In genomic region chr3:38962328-38962727, GRCm38 (mm10) we compare ENCODE assay signal across 21 mouse cellular contexts.
DNase-seq lines count a peak whose midpoint lies in the region; ATAC-seq lines count a peak whose summit lies in the region.
"Had no signal": no experiment of that assay in that cellular context is flagged by ENCODE, and none has a peak within 500 bp of the region (broad histone marks: within the 10 kb centered on the region; RNA-seq: fewer than 3 reads in every experiment).

No protein-coding gene starts in this region.

- no peaks in the 10 kb centered on the region for H3K27me3 ChIP-seq in embryonic facial prominence, embryonic 14.5 days (replicated peaks; ENCODE audit: control insufficient read depth, insufficient read depth, low read length)
- no peaks in the 10 kb centered on the region for H3K27me3 ChIP-seq in embryonic facial prominence, embryonic 10.5 days (replicated peaks; ENCODE audit: low read depth, poor library complexity, severe bottlenecking)
- no peaks in the 10 kb centered on the region for H3K27me3 ChIP-seq in kidney, embryonic 16.5 days (ENCODE audit: insufficient read depth, low read length)
- H3K27me3 ChIP-seq in neural tube, embryonic 13.5 days, result no peaks in the 10 kb centered on the region
- no peaks in the 10 kb centered on the region for H3K27me3 ChIP-seq in neural tube, embryonic 14.5 days (ENCODE audit: control insufficient read depth, insufficient read depth, low read length)
- H3K27me3 ChIP-seq: CH12.LX; megakaryocyte, embryonic 14.5 days had no signal

- H3K9ac ChIP-seq in embryonic facial prominence, embryonic 14.5 days (ENCODE audit: low read depth, low read length), result no peak overlapping the region
- H3K9ac ChIP-seq in kidney, embryonic 16.5 days (replicated peaks; ENCODE audit: low read length), result no peak overlapping the region
- H3K9ac ChIP-seq in neural tube, embryonic 13.5 days, result no peak overlapping the region
- H3K9ac ChIP-seq in neural tube, embryonic 14.5 days (replicated peaks; ENCODE audit: low read depth, low read length), result no peak overlapping the region

- no peak overlapping the region for H3K4me3 ChIP-seq in embryonic facial prominence, embryonic 14.5 days (ENCODE audit: low read depth, low read length)
- H3K4me3 ChIP-seq in embryonic facial prominence, embryonic 10.5 days, result no peak overlapping the region
- H3K4me3 ChIP-seq in kidney, embryonic 16.5 days (ENCODE audit: low read length), result no peak overlapping the region
- no peak overlapping the region for H3K4me3 ChIP-seq in neural tube, embryonic 13.5 days
- no peak overlapping the region for H3K4me3 ChIP-seq in neural tube, embryonic 14.5 days (ENCODE audit: low read depth, low read length)
- H3K4me3 ChIP-seq: gastrocnemius, adult 2 months; heart, adult 2 months; megakaryocyte, embryonic 14.5 days had no signal

- peak; percentile 24 for DNase-seq in embryonic facial prominence, embryonic 14.5 days (ENCODE audit: low spot score)
- DNase-seq in embryonic facial prominence, embryonic 10.5 days (ENCODE audit: low spot score), result no peak
- no peak for DNase-seq in kidney, adult 8-10 months
- no peak for DNase-seq in neural tube, embryonic 10.5 days (ENCODE audit: extremely low spot score, low spot score)
- no peak for DNase-seq in frontal cortex, postnatal 25 days (ENCODE audit: low spot score in 2 of 2)
- DNase-seq: adrenal gland, postnatal 36 days; cerebellum, postnatal 25 days; gastrocnemius, adult 2 months; heart, adult 2 months; kidney, postnatal 25 days; liver; lung, adult 18-20 months; thymus, postnatal 25 days had no signal

- H3K27ac ChIP-seq in embryonic facial prominence, embryonic 14.5 days (replicated peaks; ENCODE audit: low read depth, low read length), result no peak overlapping the region
- no peak overlapping the region for H3K27ac ChIP-seq in embryonic facial prominence, embryonic 10.5 days (replicated peaks)
- no peak overlapping the region for H3K27ac ChIP-seq in kidney, embryonic 16.5 days (ENCODE audit: low read length)
- H3K27ac ChIP-seq in neural tube, embryonic 13.5 days (replicated peaks), result peak overlapping the region; percentile 28; the same call in 1 of the 2 replicates
- no peak overlapping the region for H3K27ac ChIP-seq in neural tube, embryonic 14.5 days (ENCODE audit: low read depth, low read length)
- H3K27ac ChIP-seq: gastrocnemius, adult 2 months; heart, adult 2 months; stomach, postnatal 0 days had no signal

- H3K36me3 ChIP-seq in embryonic facial prominence, embryonic 14.5 days (ENCODE audit: control insufficient read depth, insufficient read depth, low read length), result peaks cover 58% of the 10 kb centered on the region
- peaks cover 48% of the 10 kb centered on the region for H3K36me3 ChIP-seq in embryonic facial prominence, embryonic 10.5 days (replicated peaks)
- H3K36me3 ChIP-seq in kidney, embryonic 16.5 days (ENCODE audit: insufficient read depth, low read length), result peaks cover 13% of the 10 kb centered on the region; the same call in 1 of the 2 replicates
- H3K36me3 ChIP-seq in neural tube, embryonic 13.5 days, result peaks cover 46% of the 10 kb centered on the region
- H3K36me3 ChIP-seq in neural tube, embryonic 14.5 days (ENCODE audit: control insufficient read depth, insufficient read depth, low read length), result peaks cover 22% of the 10 kb centered on the region

- H3K4me2 ChIP-seq in embryonic facial prominence, embryonic 14.5 days (ENCODE audit: low read depth, low read length), result no peak overlapping the region
- no peak overlapping the region for H3K4me2 ChIP-seq in kidney, embryonic 16.5 days (replicated peaks; ENCODE audit: low read depth, low read length)
- H3K4me2 ChIP-seq in neural tube, embryonic 13.5 days, result no peak overlapping the region
- no peak overlapping the region for H3K4me2 ChIP-seq in neural tube, embryonic 14.5 days (ENCODE audit: low read depth, low read length)

- no peaks in the 10 kb centered on the region for H3K4me1 ChIP-seq in embryonic facial prominence, embryonic 14.5 days (ENCODE audit: control insufficient read depth, insufficient read depth, low read length)
- peaks cover 7% of the 10 kb centered on the region for H3K4me1 ChIP-seq in embryonic facial prominence, embryonic 10.5 days
- no peaks in the 10 kb centered on the region for H3K4me1 ChIP-seq in kidney, embryonic 16.5 days (ENCODE audit: insufficient read depth, low read length)
- H3K4me1 ChIP-seq in neural tube, embryonic 13.5 days (replicated peaks), result peaks cover 13% of the 10 kb centered on the region; the same call in 1 of the 2 replicates
- no peaks in the 10 kb centered on the region for H3K4me1 ChIP-seq in neural tube, embryonic 14.5 days (ENCODE audit: control insufficient read depth, insufficient read depth, low read length)
- H3K4me1 ChIP-seq: megakaryocyte, embryonic 14.5 days had no signal

- 65% methylated on average over 6 of the region's 6 CpGs for WGBS in embryonic facial prominence, embryonic 14.5 days
- 76% methylated on average over 6 of the region's 6 CpGs for WGBS in embryonic facial prominence, embryonic 10.5 days
- WGBS in kidney, embryonic 16.5 days, result 46% methylated on average over 6 of the region's 6 CpGs
- WGBS in neural tube, embryonic 13.5 days, result 61% methylated on average over 6 of the region's 6 CpGs
- 56% methylated on average over 6 of the region's 6 CpGs for WGBS in neural tube, embryonic 14.5 days

- no peaks in the 10 kb centered on the region for H3K9me3 ChIP-seq in embryonic facial prominence, embryonic 14.5 days (ENCODE audit: control insufficient read depth, low read length)
- H3K9me3 ChIP-seq in embryonic facial prominence, embryonic 10.5 days, result no peaks in the 10 kb centered on the region
- H3K9me3 ChIP-seq in kidney, embryonic 16.5 days (ENCODE audit: low read length), result no peaks in the 10 kb centered on the region
- H3K9me3 ChIP-seq in neural tube, embryonic 13.5 days, result no peaks in the 10 kb centered on the region
- H3K9me3 ChIP-seq in neural tube, embryonic 14.5 days (ENCODE audit: control insufficient read depth, low read length), result no peaks in the 10 kb centered on the region

- ATAC-seq in embryonic facial prominence, embryonic 14.5 days (ENCODE audit: low read depth), result no peak
- peak; percentile 46 for ATAC-seq in kidney, embryonic 16.5 days (ENCODE audit: low FRiP score, low TSS enrichment)
- no peak; the same call in 1 of the 2 replicates for ATAC-seq in neural tube, embryonic 13.5 days (ENCODE audit: low read depth)
- ATAC-seq in neural tube, embryonic 14.5 days (ENCODE audit: low read depth), result peak; percentile 21; the same call in 1 of the 2 replicates
- ATAC-seq: activated CD4-positive, CD25-positive, alpha-beta regulatory T cell, adult 4 months; inflammation-experienced regulatory T-cells, adult 6 months had no signal

Comparison
In these comparisons a context has a peak if more than half of its experiments do, and no peak if none do; other contexts are left out.
1. ATAC-seq: peak in kidney, embryonic 16.5 days (single experiment) and neural tube, embryonic 14.5 days (single experiment); none in embryonic facial prominence, embryonic 14.5 days (single experiment) and neural tube, embryonic 13.5 days (single experiment).